Mouse (Mus musculus) right cerebral cortex, adult 2 months (tissue): ENCODE results near the gene Chd6.
"Not testable (repeated sequence)": the region's sequence is repeated elsewhere in the genome, so short reads cannot be mapped to it uniquely, and the experiment has no call there.

Experiments used
- DNase-seq, 2 experiments: peaks; one replicate each; pipeline ENCODE4 v3.0.0; 2021 to 2022; ENCODE audit warnings: low spot score in 2 of 2

Chd6 gene

GRCm38 (mm10) chr2:160987503-160987902, 121.4 kb downstream of the Chd6 start:
- no peak for DNase-seq

GRCm38 (mm10) chr2:160982636-160983035, 126.2 kb downstream of the Chd6 start:
- peak in 1 of 2 experiments; percentile 26 for DNase-seq

- DNase-seq: no peak
Observed at GRCm38 (mm10) chr2:160981791-160982190, 127.1 kb downstream of the Chd6 start.

- no peak for DNase-seq
Observed at GRCm38 (mm10) chr2:160978651-160979050, 130.2 kb downstream of the Chd6 start.

- peak; percentile 34 to 55 for DNase-seq
Observed at GRCm38 (mm10) chr2:160977248-160977647, 131.6 kb downstream of the Chd6 start.

- DNase-seq: no peak
Observed at GRCm38 (mm10) chr2:160973648-160974215, 135.1 kb downstream of the Chd6 start.

GRCm38 (mm10) chr2:160972103-160972792, 136.6 kb downstream of the Chd6 start:
- no peak for DNase-seq

GRCm38 (mm10) chr2:160962149-160962548, 146.7 kb downstream of the Chd6 start:
- no peak for DNase-seq

- DNase-seq: no peak
Observed at GRCm38 (mm10) chr2:160960956-160961646, 147.8 kb downstream of the Chd6 start.

- DNase-seq: no peak
Observed at GRCm38 (mm10) chr2:160959901-160960300, 149.0 kb downstream of the Chd6 start.

GRCm38 (mm10) chr2:160958737-160959136, 150.1 kb downstream of the Chd6 start:
- peak; percentile 46 for DNase-seq

GRCm38 (mm10) chr2:160957801-160958200, 151.1 kb downstream of the Chd6 start:
- DNase-seq: not testable (repeated sequence)

GRCm38 (mm10) chr2:160957307-160957706, 151.6 kb downstream of the Chd6 start:
- not testable (repeated sequence) for DNase-seq

GRCm38 (mm10) chr2:160955331-160955730, 153.5 kb downstream of the Chd6 start:
- peak; percentile 48 to 50 for DNase-seq

- peak in 1 of 2 experiments; percentile 41 for DNase-seq
Observed at GRCm38 (mm10) chr2:160954541-160954940, 154.3 kb downstream of the Chd6 start.

GRCm38 (mm10) chr2:160953131-160953873, 155.6 kb downstream of the Chd6 start:
- no peak for DNase-seq

GRCm38 (mm10) chr2:160951595-160951994, 157.3 kb downstream of the Chd6 start:
- DNase-seq: peak; percentile 28 to 33

- no peak for DNase-seq
Observed at GRCm38 (mm10) chr2:160942443-160942842, 166.4 kb downstream of the Chd6 start.

- no peak for DNase-seq
Observed at GRCm38 (mm10) chr2:160940930-160941709, 167.8 kb downstream of the Chd6 start.

- no peak for DNase-seq
Observed at GRCm38 (mm10) chr2:160934451-160934850, 174.4 kb downstream of the Chd6 start.

- no peak for DNase-seq
Observed at GRCm38 (mm10) chr2:160933890-160934289, 175.0 kb downstream of the Chd6 start.
